Mouse (Mus musculus) intestine, postnatal 0 days (tissue): ENCODE data around the gene Prkar2b. TPM values are rescaled to one million over a fixed set of nuclear protein-coding genes. Genes with fewer than 3 reads are reported as not detected.

ENCODE experiments used
- ATAC-seq: fragments of 200-750 bp; cut with Nextera tagmentation; 2 replicates; pipeline ENCODE4 v1.8.0; 2017; ENCODE audit warnings: mild to moderate bottlenecking, moderate TSS enrichment, moderate library complexity
- H3K27ac ChIP-seq: fragments of 300-500 bp; sonication (generic); 2 replicates; pipeline ENCODE4 v1.5.1; 2014; ENCODE audit warnings: mild to moderate bottlenecking, low read depth, low read length, moderate library complexity
- H3K27me3 ChIP-seq: fragments of 300-500 bp; sonication (generic); replicated peaks from 2 replicates; pipeline ENCODE4 v1.6.1; 2014; ENCODE audit warnings: low read length, mixed read lengths; ENCODE audit not compliant: control insufficient read depth, insufficient read depth
- H3K36me3 ChIP-seq: fragments of 300-500 bp; sonication (generic); 2 replicates; pipeline ENCODE4 v1.6.1; 2014; ENCODE audit warnings: mild to moderate bottlenecking, moderate library complexity; ENCODE audit not compliant: control insufficient read depth, insufficient read depth
- H3K4me1 ChIP-seq: fragments of 300-500 bp; sonication (generic); replicated peaks from 2 replicates; pipeline ENCODE4 v1.6.1; 2014; ENCODE audit warnings: antibody characterized with exemption, low read length, mixed read lengths; ENCODE audit not compliant: control insufficient read depth, insufficient read depth
- H3K4me2 ChIP-seq: fragments of 300-500 bp; sonication (generic); replicated peaks from 2 replicates; pipeline ENCODE4 v1.6.1; 2014; ENCODE audit warnings: low read depth, mild to moderate bottlenecking, moderate library complexity
- H3K4me3 ChIP-seq: fragments of 300-500 bp; sonication (generic); 2 replicates; pipeline ENCODE4 v1.5.1; 2014; ENCODE audit warnings: low read depth, low read length
- H3K9ac ChIP-seq: fragments of 300-500 bp; sonication (generic); 2 replicates; pipeline ENCODE4 v1.6.1; 2014; ENCODE audit warnings: mild to moderate bottlenecking, low read depth, low read length
- H3K9me3 ChIP-seq: fragments of 300-500 bp; sonication (generic); 2 replicates; pipeline ENCODE4 v1.6.1; 2016; ENCODE audit warnings: mixed run types; ENCODE audit not compliant: control insufficient read depth
- CTCF ChIP-seq: sonication (generic); IDR thresholded peaks from 2 replicates; pipeline ENCODE4 v1.5.1; 2016; ENCODE audit warnings: low read depth, mild to moderate bottlenecking, control low read depth, antibody characterized with exemption, moderate library complexity
- WGBS: fragments of 180-500 bp; shearing (Covaris S2); extraction: QIAGEN DNeasy Blood & Tissue Kit; methylation state at CpG from one replicate; pipeline ENCODE4 v1.1.7; 2014; 5-methylcytosine and 5-hydroxymethylcytosine counted together
- polyA plus RNA-seq: library from polyadenylated mRNA; unstranded; fragments of >200 nt; fragmentation: Nextera tagmentation; extraction: Ambion mirVana; gene quantifications from 2 replicates; pipeline ENCODE4 v1.2.1, GENCODE M21; 2015

Gene Prkar2b
- polyA plus RNA-seq, 1 experiment from 2014 or later: 12.5 TPM

- no peaks in the 10 kb centered on the region for H3K36me3 ChIP-seq
- no peaks in the 10 kb centered on the region for H3K27me3 ChIP-seq
- ATAC-seq: no peak
- H3K27ac ChIP-seq: no peak overlapping the region
- TF ChIP-seq CTCF: no peak
- H3K9me3 ChIP-seq: no peaks in the 10 kb centered on the region
- H3K4me1 ChIP-seq: no peaks in the 10 kb centered on the region
- 85% methylated on average over 5 of the region's 5 CpGs for WGBS
- H3K4me2 ChIP-seq: no peak overlapping the region
- no peak overlapping the region for H3K9ac ChIP-seq
- no peak overlapping the region for H3K4me3 ChIP-seq
These were observed 52.4 kb downstream of the Prkar2b start for GRCm38 (mm10) chr12:32008728-32009127.

- Histone ChIP-seq H3K36me3 (no peaks in the 10 kb centered on the region), H3K4me1 (no peaks in the 10 kb centered on the region), H3K4me3 (no peak overlapping the region), H3K27ac (no peak overlapping the region), H3K4me2 (no peak overlapping the region), H3K27me3 (no peaks in the 10 kb centered on the region), H3K9me3 (no peaks in the 10 kb centered on the region), H3K9ac (no peak overlapping the region)
- no peak for TF ChIP-seq CTCF
- no peak for ATAC-seq
- WGBS: 81% methylated on average over 4 of the region's 4 CpGs
These were observed 53.5 kb downstream of the Prkar2b start for GRCm38 (mm10) chr12:32007646-32008045.

- H3K9me3 ChIP-seq: no peaks in the 10 kb centered on the region
These were observed 54.1 kb downstream of the Prkar2b start for GRCm38 (mm10) chr12:32007040-32007439.

GRCm38 (mm10) chr12:32006391-32006929, 54.6 kb downstream of the Prkar2b start:
- Histone ChIP-seq H3K27ac (no peak overlapping the region), H3K9ac (no peak overlapping the region), H3K4me1 (no peaks in the 10 kb centered on the region), H3K4me2 (no peak overlapping the region), H3K4me3 (no peak overlapping the region), H3K36me3 (no peaks in the 10 kb centered on the region), H3K9me3 (no peaks in the 10 kb centered on the region), H3K27me3 (no peaks in the 10 kb centered on the region)
- no peak for ATAC-seq
- TF ChIP-seq CTCF: no peak
- 81% methylated on average over 10 of the region's 10 CpGs for WGBS

More at GRCm38 (mm10) chr12:32007040-32007439, 54.1 kb downstream of the Prkar2b start:
- Histone ChIP-seq H3K4me1 (no peaks in the 10 kb centered on the region), H3K4me3 (no peak overlapping the region), H3K9ac (no peak overlapping the region), H3K36me3 (no peaks in the 10 kb centered on the region), H3K4me2 (no peak overlapping the region), H3K27ac (no peak overlapping the region), H3K27me3 (no peaks in the 10 kb centered on the region)
- 93% methylated on average over 8 of the region's 8 CpGs for WGBS
- no peak for TF ChIP-seq CTCF
- no peak for ATAC-seq

GRCm38 (mm10) chr12:32000464-32000863, 60.6 kb downstream of the Prkar2b start:
- 92% methylated on average over 7 of the region's 7 CpGs for WGBS
- Histone ChIP-seq H3K4me1 (no peaks in the 10 kb centered on the region), H3K4me3 (no peak overlapping the region), H3K27me3 (no peaks in the 10 kb centered on the region), H3K27ac (no peak overlapping the region), H3K9me3 (no peaks in the 10 kb centered on the region), H3K4me2 (no peak overlapping the region), H3K36me3 (no peaks in the 10 kb centered on the region), H3K9ac (no peak overlapping the region)
- TF ChIP-seq CTCF: no peak
- ATAC-seq: no peak

GRCm38 (mm10) chr12:31998706-31999105, 62.4 kb downstream of the Prkar2b start:
- Histone ChIP-seq H3K9ac (no peak overlapping the region), H3K9me3 (no peaks in the 10 kb centered on the region), H3K4me3 (no peak overlapping the region), H3K4me2 (no peak overlapping the region), H3K36me3 (no peaks in the 10 kb centered on the region), H3K27ac (no peak overlapping the region), H3K27me3 (no peaks in the 10 kb centered on the region), H3K4me1 (no peaks in the 10 kb centered on the region)
- no peak for ATAC-seq
- 75% methylated on average over 5 of the region's 5 CpGs for WGBS
- TF ChIP-seq CTCF: no peak
